Mouse (Mus musculus): Measurements from ENCODE around the gene Trim62. TPM values are rescaled to one million over a fixed set of nuclear protein-coding genes. Genes with fewer than 3 reads are reported as not detected.

Gene Trim62
- polyA plus RNA-seq, 1 experiment from 2014 or later = 11.4 TPM

Other genes starting within 250 kb of the Trim62 start
- gene Phc2, start 228.9 kb upstream of the Trim62 start, polyA plus RNA-seq (2016; fragmentation: Nextera tagmentation; extraction: Ambion mirVana) = 69.0 and 81.6 TPM in 2 replicates
- 0.18 and 0.32 TPM in 2 replicates for gene A3galt2, start 128.2 kb upstream of the Trim62 start, polyA plus RNA-seq (2016; fragmentation: Nextera tagmentation; extraction: Ambion mirVana)
- 47.6 and 52.1 TPM in 2 replicates for gene Zfp362, start 77.5 kb upstream of the Trim62 start, polyA plus RNA-seq (2016; fragmentation: Nextera tagmentation; extraction: Ambion mirVana)
- 22.4 and 26.0 TPM in 2 replicates for gene Azin2, start 78.9 kb downstream of the Trim62 start, polyA plus RNA-seq (2016; fragmentation: Nextera tagmentation; extraction: Ambion mirVana)
- 205 and 213 TPM in 2 replicates for gene Ak2, start 108.4 kb downstream of the Trim62 start, polyA plus RNA-seq (2016; fragmentation: Nextera tagmentation; extraction: Ambion mirVana)
- gene Rnf19b, start 174.7 kb downstream of the Trim62 start, polyA plus RNA-seq (2016; fragmentation: Nextera tagmentation; extraction: Ambion mirVana) = 10.8 and 11.9 TPM in 2 replicates
- 4.2 and 4.3 TPM in 2 replicates for gene Tmem54, start 222.0 kb downstream of the Trim62 start, polyA plus RNA-seq (2016; fragmentation: Nextera tagmentation; extraction: Ambion mirVana)
- 0.55 and 0.83 TPM in 2 replicates for gene Hpca, start 238.5 kb downstream of the Trim62 start, polyA plus RNA-seq (2016; fragmentation: Nextera tagmentation; extraction: Ambion mirVana)